ENCODE assay signal across 12 mouse cellular contexts in the genomic region with DNA sequence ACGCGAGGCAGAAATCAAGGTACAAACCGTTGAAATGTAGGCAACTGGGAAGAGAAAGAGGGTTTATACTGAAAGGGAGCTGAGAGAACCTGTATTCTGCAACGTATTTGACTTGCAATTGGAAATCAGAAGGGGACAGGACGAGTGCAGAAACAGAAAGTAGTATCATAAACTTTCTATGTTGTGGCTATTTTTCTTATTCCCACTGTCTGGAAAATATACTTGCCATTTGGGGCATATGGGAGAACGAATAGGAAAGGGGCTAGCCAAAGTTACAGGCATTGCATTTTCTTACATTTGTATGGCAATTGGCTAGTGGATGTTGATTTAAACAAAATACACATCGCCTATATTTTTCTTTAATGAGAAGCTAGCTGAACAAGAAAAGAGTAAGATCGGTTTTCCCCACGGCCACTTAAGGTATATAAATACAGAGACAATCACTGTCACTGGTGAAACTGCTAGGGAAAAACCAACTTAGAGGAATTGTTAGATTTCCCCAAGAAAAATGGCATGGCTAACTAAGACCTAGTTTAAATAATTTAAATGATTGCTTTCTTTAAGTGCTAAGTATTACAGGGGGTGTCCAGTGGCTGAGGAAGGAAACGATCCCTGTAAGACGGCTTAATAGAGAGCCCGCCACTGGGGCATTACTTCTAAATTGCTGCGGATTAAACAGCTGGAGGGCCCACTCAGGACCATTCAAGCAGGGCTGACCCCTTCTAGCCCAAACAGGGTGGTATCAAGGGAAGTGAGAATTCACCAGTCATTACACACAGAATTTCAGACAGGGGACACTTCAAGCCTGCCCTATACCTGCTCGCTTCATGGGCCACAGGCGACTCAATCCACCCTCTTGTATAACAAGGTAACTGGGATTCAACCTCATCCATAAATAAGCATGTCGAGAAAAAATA. TPM values are rescaled to one million over a fixed set of nuclear protein-coding genes. Genes with fewer than 3 reads are reported as not detected.
DNase-seq lines count a peak whose midpoint lies in the region; ATAC-seq lines count a peak whose summit lies in the region.
"Had no signal": no experiment of that assay in that cellular context is flagged by ENCODE, and none has a peak within 500 bp of the region (broad histone marks: within the 10 kb centered on the region; RNA-seq: fewer than 3 reads in every experiment).

No protein-coding gene starts in this region.

- no peak overlapping the region for H3K9ac ChIP-seq in heart, embryonic 16.5 days (ENCODE audit: low read length)
- no peak overlapping the region for H3K9ac ChIP-seq in embryonic facial prominence, embryonic 12.5 days
- peak overlapping the region; percentile 45 for H3K9ac ChIP-seq in hindbrain, embryonic 11.5 days (ENCODE audit: low read depth, low read length)
- H3K9ac ChIP-seq in midbrain, embryonic 15.5 days: peak overlapping the region; percentile 47; the same call in 1 of the 2 replicates

- peaks cover 19% of the 10 kb centered on the region for H3K4me1 ChIP-seq in heart, embryonic 16.5 days (ENCODE audit: control insufficient read depth, insufficient read depth, low read length)
- 0 out of 2 replicates have a peak, but pooled peaks cover 11% of the 10 kb centered on the region for H3K4me1 ChIP-seq in embryonic facial prominence, embryonic 12.5 days
- H3K4me1 ChIP-seq in hindbrain, embryonic 11.5 days (replicated peaks; ENCODE audit: control insufficient read depth, insufficient read depth, low read length): peaks cover 8% of the 10 kb centered on the region
- H3K4me1 ChIP-seq in midbrain, embryonic 15.5 days: peaks cover 52% of the 10 kb centered on the region

- no peaks in the 10 kb centered on the region for H3K9me3 ChIP-seq in heart, embryonic 16.5 days (replicated peaks; ENCODE audit: control insufficient read depth, low read length)
- H3K9me3 ChIP-seq in embryonic facial prominence, embryonic 12.5 days: no peaks in the 10 kb centered on the region
- no peaks in the 10 kb centered on the region for H3K9me3 ChIP-seq in hindbrain, embryonic 11.5 days (ENCODE audit: control insufficient read depth, low read length)
- H3K9me3 ChIP-seq in midbrain, embryonic 15.5 days: no peaks in the 10 kb centered on the region

- peaks cover 80% of the 10 kb centered on the region for H3K27me3 ChIP-seq in heart, embryonic 16.5 days (ENCODE audit: control insufficient read depth, insufficient read depth, low read length)
- peaks cover 78% of the 10 kb centered on the region for H3K27me3 ChIP-seq in embryonic facial prominence, embryonic 12.5 days
- H3K27me3 ChIP-seq in hindbrain, embryonic 11.5 days (ENCODE audit: control insufficient read depth, insufficient read depth, low read length): peaks cover 26% of the 10 kb centered on the region
- peaks cover 41% of the 10 kb centered on the region for H3K27me3 ChIP-seq in midbrain, embryonic 15.5 days (replicated peaks)

- peak overlapping the region; percentile 17 for H3K4me3 ChIP-seq in heart, embryonic 16.5 days (ENCODE audit: low read length)
- peak overlapping the region; percentile 6; the same call in 1 of the 2 replicates for H3K4me3 ChIP-seq in embryonic facial prominence, embryonic 12.5 days
- peak overlapping the region; percentile 37 for H3K4me3 ChIP-seq in hindbrain, embryonic 11.5 days (ENCODE audit: low read depth, low read length)
- peak overlapping the region; percentile 41 for H3K4me3 ChIP-seq in midbrain, embryonic 15.5 days

- WGBS in heart, embryonic 16.5 days: 7% methylated on average over 16 of the region's 16 CpGs
- 2% methylated on average over 16 of the region's 16 CpGs for WGBS in embryonic facial prominence, embryonic 12.5 days
- WGBS in hindbrain, embryonic 11.5 days: 2% methylated on average over 16 of the region's 16 CpGs
- WGBS in midbrain, embryonic 15.5 days: 4% methylated on average over 16 of the region's 16 CpGs

- ATAC-seq in heart, embryonic 16.5 days (replicated peaks; ENCODE audit: extremely low read depth, insufficient read depth, low FRiP score): no peak
- no peak for ATAC-seq in embryonic facial prominence, embryonic 12.5 days (ENCODE audit: insufficient number of reproducible peaks, insufficient read depth, low FRiP score, low TSS enrichment)
- ATAC-seq in hindbrain, embryonic 11.5 days (ENCODE audit: low FRiP score): peak; percentile 25
- peak; percentile 2; the same call in 1 of the 2 replicates for ATAC-seq in midbrain, embryonic 15.5 days (replicated peaks)

- H3K27ac ChIP-seq in heart, embryonic 16.5 days (ENCODE audit: low read length): no peak overlapping the region
- no peak overlapping the region for H3K27ac ChIP-seq in embryonic facial prominence, embryonic 12.5 days
- peak overlapping the region; percentile 80; the same call in 1 of the 2 replicates for H3K27ac ChIP-seq in hindbrain, embryonic 11.5 days (ENCODE audit: low read depth, low read length)
- peak overlapping the region; percentile 60 for H3K27ac ChIP-seq in midbrain, embryonic 15.5 days
- H3K27ac ChIP-seq: macrophage had no signal

- no peaks in the 10 kb centered on the region for H3K36me3 ChIP-seq in heart, embryonic 16.5 days (ENCODE audit: control insufficient read depth, insufficient read depth)
- H3K36me3 ChIP-seq in embryonic facial prominence, embryonic 12.5 days: no peaks in the 10 kb centered on the region
- no peaks in the 10 kb centered on the region for H3K36me3 ChIP-seq in hindbrain, embryonic 11.5 days (ENCODE audit: control insufficient read depth, insufficient read depth, low read length)
- H3K36me3 ChIP-seq in midbrain, embryonic 15.5 days (replicated peaks): no peaks in the 10 kb centered on the region

- DNase-seq in heart, adult 9 months (ENCODE audit: low spot score in 2 of 2): no peak
- peak; percentile 64 for DNase-seq in hindbrain, embryonic 11.5 days (ENCODE audit: low spot score)
- DNase-seq in right cerebral cortex, postnatal 36 days (ENCODE audit: low spot score in 2 of 2): no peak
- no peak for DNase-seq in spleen, postnatal 14 days (ENCODE audit: low spot score in 2 of 2)
- DNase-seq in cerebellum, adult 9-10 months: no peak
- DNase-seq: adrenal gland, adult 2 months; layer of hippocampus, adult 9-11 months; thymus, postnatal 25 days had no signal

- H3K4me2 ChIP-seq in heart, embryonic 16.5 days (ENCODE audit: low read depth, low read length): 0 out of 2 replicates have a peak overlapping the region, but pooled peaks have one; percentile 20
- peak overlapping the region; percentile 24; the same call in 1 of the 2 replicates for H3K4me2 ChIP-seq in embryonic facial prominence, embryonic 12.5 days (replicated peaks)
- H3K4me2 ChIP-seq in hindbrain, embryonic 11.5 days (replicated peaks; ENCODE audit: low read depth, low read length): peak overlapping the region; percentile 40
- H3K4me2 ChIP-seq in midbrain, embryonic 15.5 days: peak overlapping the region; percentile 91

RNA-seq across cellular contexts. Expression of a gene that starts 14.9 kb away (rescaled TPM):
- polyA plus RNA-seq in heart, embryonic 16.5 days (2015; fragmentation: Nextera tagmentation; extraction: Ambion mirVana): 0.11 TPM in 1 of 2 replicates, not detected in the other
- 0.29 and 0.31 TPM in 2 replicates for polyA plus RNA-seq in embryonic facial prominence, embryonic 12.5 days (2016; fragmentation: Nextera tagmentation; extraction: Ambion mirVana)
- polyA plus RNA-seq in hindbrain, embryonic 11.5 days (2014; fragmentation: Nextera tagmentation; extraction: Ambion mirVana): 2.8 and 2.9 TPM in 2 replicates
- polyA plus RNA-seq in midbrain, embryonic 15.5 days (2015; fragmentation: Nextera tagmentation; extraction: Ambion mirVana): 2.1 and 2.6 TPM in 2 replicates
- polyA plus RNA-seq: macrophage had no signal

Comparison
In these comparisons a context has a peak if more than half of its experiments do, and no peak if none do; other contexts are left out.
1. ATAC-seq: peak in hindbrain, embryonic 11.5 days (single experiment) and midbrain, embryonic 15.5 days (single experiment); none in heart, embryonic 16.5 days (single experiment) and embryonic facial prominence, embryonic 12.5 days (single experiment).
2. H3K27ac ChIP-seq: peak in hindbrain, embryonic 11.5 days (single experiment) and midbrain, embryonic 15.5 days (single experiment); none in heart, embryonic 16.5 days (single experiment) and embryonic facial prominence, embryonic 12.5 days (single experiment).
3. H3K4me2 ChIP-seq: peak in every context shown above with its lines; median percentile 91 in midbrain, embryonic 15.5 days; 40 in hindbrain, embryonic 11.5 days; 24 in embryonic facial prominence, embryonic 12.5 days; 20 in heart, embryonic 16.5 days.
4. H3K9ac ChIP-seq: peak in hindbrain, embryonic 11.5 days (single experiment) and midbrain, embryonic 15.5 days (single experiment); none in heart, embryonic 16.5 days (single experiment) and embryonic facial prominence, embryonic 12.5 days (single experiment).
5. Peak in every context shown above with its lines, with median percentiles within 50 percentile points of each other: H3K4me3 ChIP-seq.